Mouse (Mus musculus) neural tube, embryonic 10.5 days (tissue): ENCODE measurements around the gene Thbs1.

Experiments used
- DNase-seq: peaks from one replicate; pipeline ENCODE4 v3.0.0-alpha.2; 2017; ENCODE audit warnings: low spot score; ENCODE audit errors: extremely low spot score

Thbs1 gene

GRCm38 (mm10) chr2:118111488-118112131 lies at the start of gene Thbs1:
Thbs1 (plus strand) TSS chr2:118111876.
- DNase-seq, result peak; percentile 78

- no peak for DNase-seq
Measured at GRCm38 (mm10) chr2:118064121-118064764, 47.4 kb upstream of the Thbs1 start.

- no peak for DNase-seq
Measured at GRCm38 (mm10) chr2:118066065-118066770, 45.5 kb upstream of the Thbs1 start.

GRCm38 (mm10) chr2:118069975-118070374 lies 41.7 kb upstream of the Thbs1 start:
- DNase-seq, result no peak

- DNase-seq, result no peak
Measured at GRCm38 (mm10) chr2:118072811-118073372, 38.8 kb upstream of the Thbs1 start.

GRCm38 (mm10) chr2:118074030-118074429 lies 37.6 kb upstream of the Thbs1 start:
- no peak for DNase-seq

GRCm38 (mm10) chr2:118075165-118075564 lies 36.5 kb upstream of the Thbs1 start:
- no peak for DNase-seq

- no peak for DNase-seq
Measured at GRCm38 (mm10) chr2:118079131-118079530, 32.5 kb upstream of the Thbs1 start.

- no peak for DNase-seq
Measured at GRCm38 (mm10) chr2:118081581-118081980, 30.1 kb upstream of the Thbs1 start.

- DNase-seq, result no peak
Measured at GRCm38 (mm10) chr2:118083652-118084051, 28.0 kb upstream of the Thbs1 start.

- DNase-seq, result no peak
Measured at GRCm38 (mm10) chr2:118084693-118085092, 27.0 kb upstream of the Thbs1 start.

- DNase-seq, result no peak
Measured at GRCm38 (mm10) chr2:118085647-118086046, 26.0 kb upstream of the Thbs1 start.

- DNase-seq, result no peak
Measured at GRCm38 (mm10) chr2:118087044-118087726, 24.5 kb upstream of the Thbs1 start.

GRCm38 (mm10) chr2:118091226-118091625 lies 20.4 kb upstream of the Thbs1 start:
- no peak for DNase-seq

- DNase-seq, result no peak
Measured at GRCm38 (mm10) chr2:118099104-118099503, 12.6 kb upstream of the Thbs1 start.

GRCm38 (mm10) chr2:118102169-118102568 lies 9.5 kb upstream of the Thbs1 start:
- DNase-seq, result no peak

GRCm38 (mm10) chr2:118110225-118110915 lies 1.3 kb upstream of the Thbs1 start:
- DNase-seq, result peak; percentile 57

GRCm38 (mm10) chr2:118111116-118111487 lies 574 bp upstream of the Thbs1 start:
- peak; percentile 93 for DNase-seq

- DNase-seq, result no peak
Measured at GRCm38 (mm10) chr2:118112438-118112837, 762 bp downstream of the Thbs1 start.

- DNase-seq, result no peak
Measured at GRCm38 (mm10) chr2:118112846-118113479, 1.3 kb downstream of the Thbs1 start.
